Mouse (Mus musculus) midbrain, embryonic 12.5 days (tissue): Measurements from ENCODE around the gene Cdh16. TPM values are rescaled to one million over a fixed set of nuclear protein-coding genes. Genes with fewer than 3 reads are reported as not detected.

Experiments used
- ATAC-seq: fragments of 200-750 bp; cut with Nextera tagmentation; 2 replicates; pipeline ENCODE4 v1.8.0; 2017; ENCODE audit warnings: low read depth, moderate TSS enrichment, moderate library complexity; ENCODE audit not compliant: low FRiP score
- H3K27ac ChIP-seq: fragments of 300-500 bp; sonication (generic); replicated peaks from 2 replicates; pipeline ENCODE4 v1.5.1; 2016; ENCODE audit warnings: mild to moderate bottlenecking
- H3K27me3 ChIP-seq: fragments of 300-500 bp; sonication (generic); 2 replicates; pipeline ENCODE4 v1.6.1; 2016; ENCODE audit warnings: mild to moderate bottlenecking
- H3K36me3 ChIP-seq: fragments of 300-500 bp; sonication (generic); 2 replicates; pipeline ENCODE4 v1.6.1; 2016
- H3K4me1 ChIP-seq: fragments of 300-500 bp; sonication (generic); 2 replicates; pipeline ENCODE4 v1.6.1; 2016
- H3K4me2 ChIP-seq: fragments of 300-500 bp; sonication (generic); replicated peaks from 2 replicates; pipeline ENCODE4 v1.6.1; 2016; ENCODE audit warnings: mild to moderate bottlenecking, moderate library complexity
- H3K4me3 ChIP-seq: fragments of 300-500 bp; sonication (generic); 2 replicates; pipeline ENCODE4 v1.5.1; 2016; ENCODE audit warnings: mild to moderate bottlenecking
- H3K9ac ChIP-seq: fragments of 300-500 bp; sonication (generic); replicated peaks from 2 replicates; pipeline ENCODE4 v1.6.1; 2016; ENCODE audit warnings: mild to moderate bottlenecking, moderate library complexity
- H3K9me3 ChIP-seq: fragments of 300-500 bp; sonication (generic); 2 replicates; pipeline ENCODE4 v1.6.1; 2016; ENCODE audit warnings: mild to moderate bottlenecking
- WGBS: fragments of 180-500 bp; shearing (Covaris S2); methylation state at CpG from one replicate; pipeline ENCODE4 v1.1.7; 2016; 5-methylcytosine and 5-hydroxymethylcytosine counted together
- polyA plus RNA-seq: library from polyadenylated mRNA; unstranded; fragments of >200 nt; fragmentation: Nextera tagmentation; extraction: Ambion mirVana; gene quantifications from 2 replicates; pipeline ENCODE4 v1.2.1, GENCODE M21; 2016

Cdh16 gene
- polyA plus RNA-seq, 1 experiment from 2014 or later = not detected

GRCm38 (mm10) chr8:104565457-104565798 lies 58.8 kb downstream of the Cdh16 start:
- Histone ChIP-seq H3K27me3 (peaks cover 2% of the 10 kb centered on the region; the same call in 1 of the 2 replicates), H3K36me3 (no peaks in the 10 kb centered on the region), H3K4me2 (no peak overlapping the region), H3K9ac (no peak overlapping the region), H3K4me1 (no peaks in the 10 kb centered on the region), H3K4me3 (no peak overlapping the region), H3K9me3 (no peaks in the 10 kb centered on the region), H3K27ac (no peak overlapping the region)
- ATAC-seq = peak; percentile 27; the same call in 1 of the 2 replicates
- WGBS = 95% methylated on average over 5 of the region's 5 CpGs

GRCm38 (mm10) chr8:104564633-104565456 lies 59.4 kb downstream of the Cdh16 start:
- Histone ChIP-seq H3K27me3 (no peaks in the 10 kb centered on the region), H3K4me1 (no peaks in the 10 kb centered on the region), H3K36me3 (no peaks in the 10 kb centered on the region), H3K9me3 (no peaks in the 10 kb centered on the region), H3K4me3 (no peak overlapping the region), H3K4me2 (0 out of 2 replicates have a peak overlapping the region, but pooled peaks have one; percentile 5), H3K9ac (no peak overlapping the region), H3K27ac (no peak overlapping the region)
- ATAC-seq = peak; percentile 87
- WGBS = 17% methylated on average over 22 of the region's 22 CpGs

DNA sequence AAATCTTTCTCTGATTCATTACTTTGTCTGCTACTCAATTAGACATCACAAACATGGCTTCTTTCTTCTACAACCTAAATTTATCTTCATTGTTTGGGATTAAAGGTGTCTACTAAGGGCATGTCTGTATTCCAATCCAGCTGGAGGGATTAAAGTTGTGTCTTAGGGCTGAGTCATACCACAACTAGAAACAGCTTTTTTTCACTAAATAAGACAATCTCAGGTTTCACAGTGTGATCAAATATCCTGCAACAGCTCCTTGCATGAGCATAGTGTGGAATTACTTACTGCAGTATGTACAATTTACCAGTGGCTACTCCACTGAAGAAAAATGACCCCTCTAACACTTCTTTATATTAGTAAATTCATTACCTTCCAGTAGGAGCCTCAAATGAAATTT lies 63.5 kb downstream of the Cdh16 start:
- Histone ChIP-seq H3K9ac (no peak overlapping the region), H3K4me1 (no peaks in the 10 kb centered on the region), H3K4me2 (no peak overlapping the region), H3K27me3 (no peaks in the 10 kb centered on the region), H3K9me3 (no peaks in the 10 kb centered on the region), H3K36me3 (no peaks in the 10 kb centered on the region), H3K27ac (no peak overlapping the region), H3K4me3 (no peak overlapping the region)
- ATAC-seq = no peak

- no peak overlapping the region for H3K27ac ChIP-seq
- WGBS = 84% methylated on average over 7 of the region's 7 CpGs
- no peak overlapping the region for H3K4me2 ChIP-seq
- H3K4me1 ChIP-seq = no peaks in the 10 kb centered on the region
- ATAC-seq = no peak
- no peak overlapping the region for H3K4me3 ChIP-seq
- H3K9ac ChIP-seq = no peak overlapping the region
- no peaks in the 10 kb centered on the region for H3K27me3 ChIP-seq
- no peaks in the 10 kb centered on the region for H3K9me3 ChIP-seq
- H3K36me3 ChIP-seq = no peaks in the 10 kb centered on the region
Measured at GRCm38 (mm10) chr8:104557226-104557625, 67.0 kb downstream of the Cdh16 start.

- no peaks in the 10 kb centered on the region for H3K4me1 ChIP-seq
- H3K4me3 ChIP-seq = no peak overlapping the region
- no peak overlapping the region for H3K27ac ChIP-seq
- WGBS = 94% methylated on average over 4 of the region's 4 CpGs
- H3K27me3 ChIP-seq = no peaks in the 10 kb centered on the region
- H3K36me3 ChIP-seq = no peaks in the 10 kb centered on the region
- no peak overlapping the region for H3K4me2 ChIP-seq
- H3K9ac ChIP-seq = no peak overlapping the region
- no peak for ATAC-seq
- H3K9me3 ChIP-seq = no peaks in the 10 kb centered on the region
Measured at GRCm38 (mm10) chr8:104555191-104555590, 69.0 kb downstream of the Cdh16 start.

Other genes with a start within 250 kb of the Cdh16 start
- 2.0 and 2.5 TPM in 2 replicates for gene Cmtm4, start 228.6 kb downstream of the Cdh16 start, polyA plus RNA-seq
- 132 TPM in 2 replicates for gene Dync1li2, start 181.3 kb downstream of the Cdh16 start, polyA plus RNA-seq
- 0.20 and 0.32 TPM in 2 replicates for gene Terb1, start 114.5 kb downstream of the Cdh16 start, polyA plus RNA-seq
- 118 and 130 TPM in 2 replicates for gene Nae1, start 89.8 kb downstream of the Cdh16 start, polyA plus RNA-seq
- gene Car7, start 89.7 kb downstream of the Cdh16 start, polyA plus RNA-seq = 1.5 and 1.6 TPM in 2 replicates
- 14.7 and 15.8 TPM in 2 replicates for gene Pdp2, start 32.9 kb downstream of the Cdh16 start, polyA plus RNA-seq
- gene Rrad, start 6.9 kb upstream of the Cdh16 start, polyA plus RNA-seq = 1.9 and 2.8 TPM in 2 replicates
- gene Ciao2b, start 17.6 kb upstream of the Cdh16 start, polyA plus RNA-seq = 107 and 108 TPM in 2 replicates
- not detected in 2 replicates for gene Ces2a, start 109.6 kb upstream of the Cdh16 start, polyA plus RNA-seq
- 0.10 and 0.12 TPM in 2 replicates for gene Ces2b, start 207.2 kb upstream of the Cdh16 start, polyA plus RNA-seq
- not detected in 2 replicates for gene Ces2c, start 222.7 kb upstream of the Cdh16 start, polyA plus RNA-seq